Mouse (Mus musculus): ENCODE data around the gene Rarg.

- no peak for TF ChIP-seq POLR2A (IDR thresholded peaks at IDR 0.05; ENCODE audit: low read depth, low read length)
- no peak for TF ChIP-seq CTCF (IDR thresholded peaks at IDR 0.05; ENCODE audit: borderline replicate concordance, insufficient read depth, low read length)
These were observed 40.0 kb downstream of the Rarg start for GRCm38 (mm10) chr15:102217325-102217724.

Measured in embryonic fibroblast, embryonic 13.5 days (primary cell).